Mouse (Mus musculus): Measurements from ENCODE around the gene Med26. TPM values are rescaled to one million over a fixed set of nuclear protein-coding genes. Genes with fewer than 3 reads are reported as not detected.

Gene Med26
- total and polyA plus RNA-seq, 2 experiments from 2014 or later = 6.6 to 17.0 TPM

DNA sequence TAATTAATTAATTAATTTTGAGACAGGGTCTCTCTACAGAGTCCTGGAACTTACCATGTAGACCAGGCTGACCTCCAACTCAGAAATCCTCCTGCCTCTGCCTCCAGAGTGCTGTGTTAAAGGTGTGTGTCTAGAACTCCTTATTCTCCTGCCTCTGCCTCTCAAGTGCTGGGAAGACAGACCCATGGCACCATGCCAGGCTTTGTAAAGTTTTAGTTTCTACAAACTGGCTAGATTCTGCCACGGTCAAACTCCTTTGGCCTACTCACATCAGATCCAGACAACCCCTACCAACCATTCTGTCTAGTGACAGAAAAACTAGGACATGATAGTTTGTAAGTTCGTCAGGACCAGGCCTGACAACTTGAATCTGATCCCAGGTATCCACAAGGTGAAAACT, 57.1 kb downstream of the Med26 start:
- Histone ChIP-seq H3K27me3 (ENCODE audit: control insufficient read depth, insufficient read depth, low read length) (no peaks in the 10 kb centered on the region), H3K36me3 (replicated peaks; ENCODE audit: control insufficient read depth, insufficient read depth, low read length) (peaks cover 37% of the 10 kb centered on the region), H3K9me3 (replicated peaks; ENCODE audit: control insufficient read depth, low read length) (no peaks in the 10 kb centered on the region), H3K4me3 (ENCODE audit: low read depth, low read length) (peak overlapping the region; percentile 79; the same call in 1 of the 2 replicates), H3K4me1 (ENCODE audit: control insufficient read depth, insufficient read depth) (peaks cover 20% of the 10 kb centered on the region), H3K4me2 (ENCODE audit: low read depth, low read length) (peak overlapping the region; percentile 83; the same call in 1 of the 2 replicates), H3K9ac (replicated peaks; ENCODE audit: low read depth, low read length) (no peak overlapping the region), H3K27ac (ENCODE audit: low read depth) (no peak overlapping the region)
- DNase-seq (ENCODE audit: low spot score) (no peak), ATAC-seq (ENCODE audit: insufficient read depth, low read depth) (no peak)
- TF ChIP-seq EP300 (IDR thresholded peaks at IDR 0.05; ENCODE audit: low read depth) = no peak
- TF ChIP-seq CTCF (IDR thresholded peaks at IDR 0.05; ENCODE audit: low read depth) = no peak
- WGBS = 80% methylated on average over 2 of the region's 2 CpGs

- Histone ChIP-seq H3K4me3 (ENCODE audit: low read depth, low read length) (no peak overlapping the region), H3K4me1 (ENCODE audit: control insufficient read depth, insufficient read depth) (peaks cover 9% of the 10 kb centered on the region; the same call in 1 of the 2 replicates), H3K9ac (replicated peaks; ENCODE audit: low read depth, low read length) (no peak overlapping the region), H3K27me3 (ENCODE audit: control insufficient read depth, insufficient read depth, low read length) (no peaks in the 10 kb centered on the region), H3K36me3 (replicated peaks; ENCODE audit: control insufficient read depth, insufficient read depth, low read length) (peaks cover 49% of the 10 kb centered on the region), H3K9me3 (replicated peaks; ENCODE audit: control insufficient read depth, low read length) (no peaks in the 10 kb centered on the region), H3K27ac (ENCODE audit: low read depth) (no peak overlapping the region), H3K4me2 (ENCODE audit: low read depth, low read length) (no peak overlapping the region)
- no peak for TF ChIP-seq EP300 (IDR thresholded peaks at IDR 0.05; ENCODE audit: low read depth)
- TF ChIP-seq CTCF (IDR thresholded peaks at IDR 0.05; ENCODE audit: low read depth) = no peak
- DNase-seq (ENCODE audit: low spot score) (no peak), ATAC-seq (ENCODE audit: insufficient read depth, low read depth) (no peak)
Observed at GRCm38 (mm10) chr8:72487014-72487413, 61.1 kb downstream of the Med26 start.

GRCm38 (mm10) chr8:72485456-72486199, 62.4 kb downstream of the Med26 start:
- WGBS = 73% methylated on average over 6 of the region's 6 CpGs
- no peak overlapping the region for H3K4me2 ChIP-seq (ENCODE audit: low read depth, low read length)
- no peaks in the 10 kb centered on the region for H3K9me3 ChIP-seq (replicated peaks; ENCODE audit: control insufficient read depth, low read length)
- DNase-seq (ENCODE audit: low spot score) (peak; percentile 38), ATAC-seq (ENCODE audit: insufficient read depth, low read depth) (peak; percentile 24; the same call in 1 of the 2 replicates)
- H3K36me3 ChIP-seq (replicated peaks; ENCODE audit: control insufficient read depth, insufficient read depth, low read length) = peaks cover 58% of the 10 kb centered on the region
- H3K27me3 ChIP-seq (ENCODE audit: control insufficient read depth, insufficient read depth, low read length) = no peaks in the 10 kb centered on the region
- H3K4me1 ChIP-seq (ENCODE audit: control insufficient read depth, insufficient read depth) = no peaks in the 10 kb centered on the region
- no peak for TF ChIP-seq EP300 (IDR thresholded peaks at IDR 0.05; ENCODE audit: low read depth)
- TF ChIP-seq CTCF (IDR thresholded peaks at IDR 0.05; ENCODE audit: low read depth) = no peak; the same call in 1 of the 2 replicates
- H3K9ac ChIP-seq (replicated peaks; ENCODE audit: low read depth, low read length) = no peak overlapping the region
- no peak overlapping the region; the same call in 1 of the 2 replicates for H3K27ac ChIP-seq (ENCODE audit: low read depth)
- H3K4me3 ChIP-seq (ENCODE audit: low read depth, low read length) = no peak overlapping the region

- H3K9me3 ChIP-seq (replicated peaks; ENCODE audit: control insufficient read depth, low read length) = no peaks in the 10 kb centered on the region; the same call in 1 of the 2 replicates
- H3K4me3 ChIP-seq (ENCODE audit: low read depth, low read length) = peak within 1 kb of the TSS; percentile 79
- peak; percentile 99 for DNase-seq (ENCODE audit: low spot score)
- H3K27me3 ChIP-seq (ENCODE audit: control insufficient read depth, insufficient read depth, low read length) = no peaks in the 10 kb centered on the region
- peaks cover 32% of the 10 kb centered on the region for H3K36me3 ChIP-seq (replicated peaks; ENCODE audit: control insufficient read depth, insufficient read depth, low read length)
- peak within 1 kb of the TSS; percentile 82 for H3K27ac ChIP-seq (ENCODE audit: low read depth)
- H3K4me1 ChIP-seq (ENCODE audit: control insufficient read depth, insufficient read depth) = peaks cover 16% of the 10 kb centered on the region
- peak within 1 kb of the TSS; percentile 96 for H3K4me2 ChIP-seq (ENCODE audit: low read depth, low read length)
- peak; percentile 97 for ATAC-seq (ENCODE audit: insufficient read depth, low read depth)
- peak within 1 kb of the TSS; percentile 61 for H3K9ac ChIP-seq (replicated peaks; ENCODE audit: low read depth, low read length)
- WGBS = under 1% methylated on average over 78 of the region's 80 CpGs
- no peak for TF ChIP-seq CTCF (IDR thresholded peaks at IDR 0.05; ENCODE audit: low read depth)
- TF ChIP-seq EP300 (IDR thresholded peaks at IDR 0.05; ENCODE audit: low read depth) = no peak
Observed at GRCm38 (mm10) chr8:72474826-72475546, 73.1 kb downstream of the Med26 start, which contains the start of gene Cherp. Gene Cherp (minus strand): TSS chr8:72475226.

DNA sequence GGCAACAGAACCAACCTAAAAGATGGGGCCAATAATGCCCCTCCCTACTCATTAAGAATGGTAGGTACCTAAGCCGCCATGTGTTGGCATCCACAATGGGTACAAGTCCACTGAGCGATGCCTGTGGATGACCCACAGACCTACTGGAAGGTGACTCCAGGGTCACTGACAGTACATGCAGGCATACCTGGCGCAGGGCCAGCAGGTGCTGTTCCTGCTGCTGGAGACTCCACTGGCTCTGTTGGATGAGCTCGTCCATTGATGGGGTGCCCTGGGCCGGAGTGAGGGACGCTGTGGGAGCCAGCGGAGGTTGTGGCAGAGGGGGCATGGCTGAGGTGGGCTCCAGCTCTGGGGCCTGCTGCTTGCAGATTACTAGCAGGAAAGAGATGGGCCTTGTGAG, 77.4 kb downstream of the Med26 start:
- peaks cover 10% of the 10 kb centered on the region; the same call in 1 of the 2 replicates for H3K4me1 ChIP-seq (ENCODE audit: control insufficient read depth, insufficient read depth)
- DNase-seq (ENCODE audit: low spot score) (no peak), ATAC-seq (ENCODE audit: insufficient read depth, low read depth) (no peak)
- no peaks in the 10 kb centered on the region for H3K9me3 ChIP-seq (replicated peaks; ENCODE audit: control insufficient read depth, low read length)
- 85% methylated on average over 7 of the region's 7 CpGs for WGBS
- no peak overlapping the region for H3K27ac ChIP-seq (ENCODE audit: low read depth)
- H3K4me2 ChIP-seq (ENCODE audit: low read depth, low read length) = no peak overlapping the region
- H3K4me3 ChIP-seq (ENCODE audit: low read depth, low read length) = no peak overlapping the region
- no peaks in the 10 kb centered on the region for H3K27me3 ChIP-seq (ENCODE audit: control insufficient read depth, insufficient read depth, low read length)
- H3K9ac ChIP-seq (replicated peaks; ENCODE audit: low read depth, low read length) = no peak overlapping the region
- H3K36me3 ChIP-seq (replicated peaks; ENCODE audit: control insufficient read depth, insufficient read depth, low read length) = peaks cover 74% of the 10 kb centered on the region
- no peak for TF ChIP-seq EP300 (IDR thresholded peaks at IDR 0.05; ENCODE audit: low read depth)
- no peak for TF ChIP-seq CTCF (IDR thresholded peaks at IDR 0.05; ENCODE audit: low read depth)
